Mouse (Mus musculus): Measurements from ENCODE around the gene Tbc1d8b. TPM values are rescaled to one million over a fixed set of nuclear protein-coding genes. Genes with fewer than 3 reads are reported as not detected.

Tbc1d8b gene
- total and polyA plus RNA-seq, 3 experiments, result 1.8 to 2.3 (median 2.2) TPM

GRCm38 (mm10) chrX:139722350-139722749 lies 37.6 kb downstream of the Tbc1d8b start:
- H3K27ac ChIP-seq (ENCODE audit: insufficient read depth, low read depth), result no peak overlapping the region
- in situ Hi-C loops (cut with MboI; ENCODE audit: low pct_ligation_motif_present, low pct_unique_long_range_greater_than_20kb, low sequenced_read_pairs), result no loop called here
- H3K79me2 ChIP-seq (replicated peaks; ENCODE audit: control insufficient read depth, extremely low read depth, insufficient read depth, poor library complexity, severe bottlenecking), result no peaks in the 10 kb centered on the region
- H3K4me2 ChIP-seq (ENCODE audit: insufficient read depth, low read depth, poor library complexity, severe bottlenecking), result no peak overlapping the region
- no peaks in the 10 kb centered on the region for H3K27me3 ChIP-seq (replicated peaks)
- dilution Hi-C loops (cut with MboI; ENCODE audit: extremely low pct_ligation_motif_present, extremely low pct_unique_long_range_greater_than_20kb, low sequenced_read_pairs), result no loop called here
- no peak overlapping the region for H3K4me3 ChIP-seq (replicated peaks in 1 of 3; ENCODE audit: low read depth in 2 of 3, low read length in 2 of 3, poor library complexity in 1 of 3)
- H3K9me3 ChIP-seq (replicated peaks; ENCODE audit: low read length), result no peaks in the 10 kb centered on the region
- H3K36me3 ChIP-seq (replicated peaks in 1 of 2; ENCODE audit: control insufficient read depth in 1 of 2, insufficient read depth in 1 of 2, low read length in 1 of 2), result peaks cover 0 to 6% of the 10 kb centered on the region in 2 experiments
- no peak for TF ChIP-seq CHD2 (IDR thresholded peaks at IDR 0.05; ENCODE audit: low read length)
- TF ChIP-seq UBTF (IDR thresholded peaks at IDR 0.05; ENCODE audit: low read depth, low read length), result no peak
- TF ChIP-seq BHLHE40 (IDR thresholded peaks at IDR 0.05; ENCODE audit: low read depth, low read length), result no peak
- no peak for TF ChIP-seq ZC3H11A (IDR thresholded peaks at IDR 0.05; ENCODE audit: low read depth, low read length)
- peak; percentile 40; the same call in 1 of the 2 replicates for TF ChIP-seq IRF4 (IDR thresholded peaks at IDR 0.05; ENCODE audit: low read depth, low read length)
- TF ChIP-seq NELFE (IDR thresholded peaks at IDR 0.05; ENCODE audit: low read depth, low read length), result no peak
- TF ChIP-seq JUN (IDR thresholded peaks at IDR 0.05; ENCODE audit: insufficient read depth, low read depth, low read length), result no peak
- no peak for TF ChIP-seq MYC (IDR thresholded peaks at IDR 0.05; ENCODE audit: low read depth, low read length)
- TF ChIP-seq ZNF384 (IDR thresholded peaks at IDR 0.05; ENCODE audit: low read depth, low read length), result peak; percentile 78
- TF ChIP-seq KAT2A (IDR thresholded peaks at IDR 0.05; ENCODE audit: insufficient replicate concordance, low read length), result no peak
- TF ChIP-seq EP300 (IDR thresholded peaks at IDR 0.05; ENCODE audit: low read length), result peak; percentile 58; the same call in 1 of the 2 replicates
- no peak for TF ChIP-seq JUND (conservative IDR thresholded peaks at IDR 0.05; ENCODE audit: low read depth, low read length)
- TF ChIP-seq TBP (conservative IDR thresholded peaks at IDR 0.05; ENCODE audit: low read depth, low read length), result no peak
- no peak for TF ChIP-seq CHD1 (IDR thresholded peaks at IDR 0.05; ENCODE audit: low read depth, low read length)
- no peaks in the 10 kb centered on the region for H3K4me1 ChIP-seq (ENCODE audit: control insufficient read depth in 1 of 2, insufficient read depth in 2 of 2)
- H3K9ac ChIP-seq (ENCODE audit: insufficient read depth, low read depth), result no peak overlapping the region
- no peak for DNase-seq (ENCODE audit: extremely low read depth)

GRCm38 (mm10) chrX:139730541-139730940 lies 45.7 kb downstream of the Tbc1d8b start:
- in situ Hi-C loops (cut with MboI; ENCODE audit: low pct_ligation_motif_present, low pct_unique_long_range_greater_than_20kb, low sequenced_read_pairs), result no loop called here
- Histone ChIP-seq H3K9me3 (replicated peaks; ENCODE audit: low read length) (no peaks in the 10 kb centered on the region), H3K4me1 (ENCODE audit: control insufficient read depth in 1 of 2, insufficient read depth in 2 of 2) (no peaks in the 10 kb centered on the region), H3K9ac (ENCODE audit: insufficient read depth, low read depth) (no peak overlapping the region), H3K36me3 (replicated peaks in 1 of 2; ENCODE audit: control insufficient read depth in 1 of 2, insufficient read depth in 1 of 2, low read length in 1 of 2) (peaks cover 0 to 9% of the 10 kb centered on the region in 2 experiments), H3K79me2 (replicated peaks; ENCODE audit: control insufficient read depth, extremely low read depth, insufficient read depth, poor library complexity, severe bottlenecking) (no peaks in the 10 kb centered on the region), H3K4me2 (ENCODE audit: insufficient read depth, low read depth, poor library complexity, severe bottlenecking) (no peak overlapping the region), H3K27me3 (replicated peaks) (no peaks in the 10 kb centered on the region), H3K4me3 (replicated peaks in 1 of 3; ENCODE audit: low read depth in 2 of 3, low read length in 2 of 3, poor library complexity in 1 of 3) (no peak overlapping the region), H3K27ac (ENCODE audit: insufficient read depth, low read depth) (no peak overlapping the region)
- no peak for DNase-seq (ENCODE audit: extremely low read depth)
- dilution Hi-C loops (cut with MboI; ENCODE audit: extremely low pct_ligation_motif_present, extremely low pct_unique_long_range_greater_than_20kb, low sequenced_read_pairs), result no loop called here
- TF ChIP-seq MYC (IDR thresholded peaks at IDR 0.05; ENCODE audit: low read depth, low read length) (no peak), MEF2A (IDR thresholded peaks at IDR 0.05; ENCODE audit: borderline replicate concordance, low read depth, low read length) (no peak), BHLHE40 (IDR thresholded peaks at IDR 0.05; ENCODE audit: low read depth, low read length) (no peak), EP300 (IDR thresholded peaks at IDR 0.05; ENCODE audit: low read length) (no peak), CTCF (conservative IDR thresholded peaks at IDR 0.05 in 1 of 2, IDR thresholded peaks at IDR 0.05 in 1 of 2; ENCODE audit: low read depth in 2 of 2, low read length in 2 of 2) (no peak), USF2 (conservative IDR thresholded peaks at IDR 0.05; ENCODE audit: low read depth, low read length) (no peak), JUN (IDR thresholded peaks at IDR 0.05; ENCODE audit: insufficient read depth, low read depth, low read length) (no peak), RCOR1 (conservative IDR thresholded peaks at IDR 0.05; ENCODE audit: low read depth, low read length) (no peak), MAFK (IDR thresholded peaks at IDR 0.05; ENCODE audit: insufficient replicate concordance, low read length) (no peak), JUND (conservative IDR thresholded peaks at IDR 0.05; ENCODE audit: low read depth, low read length) (no peak), CHD1 (IDR thresholded peaks at IDR 0.05; ENCODE audit: low read depth, low read length) (no peak), IRF4 (IDR thresholded peaks at IDR 0.05; ENCODE audit: low read depth, low read length) (no peak)
